Mouse (Mus musculus) liver, embryonic 14.5 days (tissue): ENCODE measurements around the gene Eid2. TPM values are rescaled to one million over a fixed set of nuclear protein-coding genes. Genes with fewer than 3 reads are reported as not detected.
A peak's percentile ranks its signal among the peaks of the same experiment; 100 is the strongest.
"Not testable (repeated sequence)": the region's sequence is repeated elsewhere in the genome, so short reads cannot be mapped to it uniquely, and the experiment has no call there.

Experiments used
- ATAC-seq: fragments of 200-750 bp; cut with Nextera tagmentation; 2 replicates; pipeline ENCODE4 v1.8.0; 2017; ENCODE audit warnings: moderate number of reproducible peaks, mild to moderate bottlenecking, moderate library complexity; ENCODE audit not compliant: insufficient read depth
- DNase-seq, 3 experiments: peaks; one replicate each; pipeline ENCODE4 v3.0.0-alpha.2; 2012 to 2013; ENCODE audit warnings: low read depth in 3 of 3, low spot score in 3 of 3
- H3K27ac ChIP-seq: fragments of 300-500 bp; sonication (generic); 2 replicates; pipeline ENCODE4 v1.5.1; 2014; ENCODE audit warnings: moderate library complexity, mild to moderate bottlenecking, control low read depth, inconsistent platforms
- H3K27me3 ChIP-seq: fragments of 300-500 bp; sonication (generic); 2 replicates; pipeline ENCODE4 v1.6.1; 2014; ENCODE audit warnings: mild to moderate bottlenecking, low read length, moderate library complexity; ENCODE audit not compliant: control insufficient read depth, insufficient read depth
- H3K36me3 ChIP-seq: fragments of 300-500 bp; sonication (generic); replicated peaks from 2 replicates; pipeline ENCODE4 v1.6.1; 2014; ENCODE audit warnings: low read depth; ENCODE audit not compliant: control insufficient read depth, insufficient read depth
- H3K4me1 ChIP-seq, 2 experiments: fragments of 200-500 bp in 1 of 2; fragments of 300-500 bp in 1 of 2; sonication (generic) in 1 of 2; replicated peaks; 2 replicates each; pipeline ENCODE4 v1.6.1; 2012 to 2014; ENCODE audit warnings: antibody characterized with exemption in 1 of 2, inconsistent platforms in 1 of 2, low read length in 1 of 2; ENCODE audit not compliant: control insufficient read depth in 2 of 2, insufficient read depth in 2 of 2
- H3K4me2 ChIP-seq: fragments of 300-500 bp; sonication (generic); 2 replicates; pipeline ENCODE4 v1.6.1; 2014; ENCODE audit warnings: low read depth, mild to moderate bottlenecking, control low read depth, moderate library complexity
- H3K4me3 ChIP-seq, 2 experiments: fragments of 200-500 bp in 1 of 2; fragments of 300-500 bp in 1 of 2; sonication (generic) in 1 of 2; 2 replicates each; pipeline ENCODE4 v1.5.1; 2012 to 2014; ENCODE audit warnings: low read depth in 2 of 2, low read length in 2 of 2, mild to moderate bottlenecking in 2 of 2, control low read depth in 1 of 2, inconsistent platforms in 1 of 2, moderate library complexity in 1 of 2; ENCODE audit not compliant: insufficient read depth in 1 of 2
- H3K9ac ChIP-seq: fragments of 300-500 bp; sonication (generic); replicated peaks from 2 replicates; pipeline ENCODE4 v1.6.1; 2014; ENCODE audit warnings: mild to moderate bottlenecking, control low read depth, moderate library complexity
- H3K9me3 ChIP-seq: fragments of 300-500 bp; sonication (generic); 2 replicates; pipeline ENCODE4 v1.6.1; 2016; ENCODE audit warnings: low read length, mixed read lengths; ENCODE audit not compliant: control insufficient read depth
- CTCF ChIP-seq: IDR thresholded peaks from 2 replicates; pipeline ENCODE4 v1.5.1; 2016; ENCODE audit warnings: antibody characterized with exemption, low read depth, control low read depth
- EP300 ChIP-seq: IDR thresholded peaks from 2 replicates; pipeline ENCODE4 v1.6.1; 2016; ENCODE audit warnings: antibody characterized with exemption, low read depth
- WGBS: fragments of 180-500 bp; shearing (Covaris S2); extraction: QIAGEN DNeasy Blood & Tissue Kit; methylation state at CpG from one replicate; pipeline ENCODE4 v1.1.7; 2014; ENCODE audit not compliant: insufficient replicate concordance; 5-methylcytosine and 5-hydroxymethylcytosine counted together
- polyA plus RNA-seq, 2 experiments: library from polyadenylated mRNA; depleted of rRNA in 1 of 2; stranded (reverse) in 1 of 2; unstranded in 1 of 2; fragments of >200 nt; fragmentation: Nextera tagmentation in 1 of 2; extraction: Ambion mirVana in 1 of 2; gene quantifications; 2 replicates each; pipeline versions ENCODE4 v1.2.1 to v1.2.3; 2012 to 2014

Eid2 gene
- polyA plus RNA-seq (2012; rRNA removed) (1.3 and 2.3 TPM in 2 replicates), polyA plus RNA-seq (2014; fragmentation: Nextera tagmentation; extraction: Ambion mirVana) (0.38 and 1.1 TPM in 2 replicates)

DNA sequence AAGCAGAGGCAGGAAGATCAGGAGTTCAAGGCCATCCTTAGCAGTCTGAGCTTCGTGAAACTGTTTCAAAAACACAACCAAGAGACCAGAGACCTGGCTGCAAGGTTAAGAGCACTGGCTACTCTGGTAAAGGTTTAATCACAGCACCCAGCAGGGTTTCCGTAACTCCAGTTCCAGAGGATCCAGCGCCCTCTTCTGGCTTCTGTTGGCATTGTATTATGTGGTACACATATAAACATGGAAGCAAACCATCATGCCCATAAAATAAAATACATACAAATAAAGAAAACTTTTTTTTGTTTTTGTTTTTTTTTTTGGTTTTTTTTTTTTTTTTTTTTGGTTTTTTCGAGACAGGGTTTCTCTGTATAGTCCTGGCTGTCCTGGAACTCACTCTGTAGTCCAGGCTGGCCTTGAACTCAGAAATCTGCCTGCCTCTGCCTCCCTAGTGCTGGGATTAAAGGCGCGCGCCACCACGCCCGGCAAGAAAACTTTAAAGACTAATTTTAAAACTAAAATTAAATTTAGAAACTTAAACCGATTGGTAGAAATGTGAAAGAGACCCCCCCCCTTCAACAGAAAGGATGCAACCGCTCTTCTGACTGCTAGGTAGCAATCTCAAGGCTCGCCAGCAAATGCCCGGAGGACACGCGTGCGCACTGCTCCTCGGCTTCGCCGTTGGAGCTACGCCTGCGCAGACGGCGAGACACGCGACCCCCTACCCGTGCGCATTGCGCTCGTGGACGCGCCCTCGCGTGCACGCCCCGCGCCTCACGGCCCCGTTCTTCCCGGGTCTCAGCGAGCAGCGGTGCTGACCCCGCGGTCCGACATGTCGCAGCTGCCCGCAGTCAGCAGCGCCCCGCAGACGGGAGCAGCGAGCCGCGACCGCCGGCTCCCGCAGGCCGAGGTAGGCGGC is at the start of gene Eid2:
Gene Eid2, plus strand, starts transcription at position 753 of the 913 bp plus-strand sequence.
- Histone ChIP-seq H3K4me3 (peak within 1 kb of the TSS; percentile 54 to 62), H3K27me3 (peaks cover 13% of the 10 kb centered on the region), H3K4me2 (peak within 1 kb of the TSS; percentile 61), H3K9ac (peak within 1 kb of the TSS; percentile 55), H3K36me3 (no peaks in the 10 kb centered on the region), H3K9me3 (no peaks in the 10 kb centered on the region), H3K4me1 (peaks cover 0 to 2% of the 10 kb centered on the region in 2 experiments; a peak in 1 of 4 replicates), H3K27ac (no peak within 1 kb of the TSS)
- ATAC-seq (peak; percentile 59; the same call in 1 of the 2 replicates), DNase-seq (peak in 1 of 3 experiments; percentile 20)
- WGBS = 5% methylated on average over 57 of the region's 57 CpGs
- TF ChIP-seq CTCF = peak; percentile 17; the same call in 1 of the 2 replicates
- TF ChIP-seq EP300 = no peak

DNA sequence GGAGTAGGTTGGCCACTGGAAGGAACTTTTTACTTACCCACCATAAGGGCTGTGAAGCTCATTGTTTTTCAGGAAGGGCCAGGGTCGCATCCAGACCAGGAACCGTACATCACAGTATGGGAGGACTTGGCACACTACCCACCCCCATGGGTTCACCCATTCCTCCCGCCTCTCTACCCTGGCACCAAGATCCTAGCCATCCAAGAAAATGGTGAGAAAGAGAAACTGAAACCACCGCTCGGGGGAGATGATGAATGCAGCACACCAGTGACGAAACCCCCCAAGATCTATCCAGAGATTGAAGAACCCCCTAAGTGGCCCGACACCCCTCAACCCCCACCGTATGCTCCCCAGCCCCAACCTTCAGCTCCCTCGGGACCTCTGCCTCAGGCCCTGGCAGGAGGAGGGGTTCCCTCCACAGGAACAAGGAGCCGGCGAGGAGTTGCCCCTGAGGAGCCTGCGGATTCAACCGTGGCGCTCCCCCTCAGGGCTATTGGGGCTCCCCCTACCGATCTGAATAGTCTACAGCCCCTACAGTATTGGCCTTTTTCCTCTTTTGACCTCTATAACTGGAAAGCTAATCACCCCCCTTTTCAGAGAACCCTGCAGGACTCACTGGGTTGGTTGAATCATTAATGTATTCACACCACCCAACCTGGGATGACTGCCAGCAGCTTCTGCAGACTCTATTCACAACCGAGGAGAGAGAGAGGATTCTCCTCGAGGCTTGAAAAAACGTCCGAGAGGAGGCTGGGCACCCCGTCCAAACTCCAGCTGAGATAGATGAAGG is 48.5 kb upstream of the Eid2 start:
- 70% methylated on average over 20 of the region's 20 CpGs for WGBS
- not testable (repeated sequence) for DNase-seq, H3K9ac ChIP-seq

DNA sequence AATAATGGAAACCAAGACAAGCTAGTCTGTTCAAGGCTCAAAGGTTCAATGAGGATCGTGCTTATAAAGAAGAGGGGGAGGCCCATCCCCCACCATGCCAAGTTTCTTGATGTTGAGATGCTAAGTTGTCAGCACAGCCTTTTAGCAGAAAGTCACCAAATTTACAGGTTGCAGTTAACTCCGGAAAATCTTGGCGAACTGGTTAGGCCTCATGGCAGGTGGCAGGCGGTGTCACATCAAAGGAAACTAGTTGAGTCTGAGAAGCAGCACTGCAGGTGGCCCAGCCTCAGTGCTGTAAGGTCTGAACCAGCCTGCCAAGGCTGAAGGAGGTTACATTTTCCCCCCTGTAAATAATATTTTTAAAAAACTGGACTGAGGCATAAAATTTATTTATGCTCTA is 40.8 kb upstream of the Eid2 start:
- DNase-seq, H3K4me3 ChIP-seq, H3K4me1 ChIP-seq, H3K9ac ChIP-seq, H3K27me3 ChIP-seq, H3K36me3 ChIP-seq, H3K4me2 ChIP-seq, H3K27ac ChIP-seq, ATAC-seq, H3K9me3 ChIP-seq: not testable (repeated sequence)
- 72% methylated on average over 4 of the region's 4 CpGs for WGBS

More for the DNA sequence above, 48.5 kb upstream of the Eid2 start:
- H3K36me3 ChIP-seq, H3K9me3 ChIP-seq, H3K4me2 ChIP-seq, H3K27me3 ChIP-seq, H3K4me3 ChIP-seq, H3K27ac ChIP-seq, ATAC-seq, H3K4me1 ChIP-seq: not testable (repeated sequence)

DNA sequence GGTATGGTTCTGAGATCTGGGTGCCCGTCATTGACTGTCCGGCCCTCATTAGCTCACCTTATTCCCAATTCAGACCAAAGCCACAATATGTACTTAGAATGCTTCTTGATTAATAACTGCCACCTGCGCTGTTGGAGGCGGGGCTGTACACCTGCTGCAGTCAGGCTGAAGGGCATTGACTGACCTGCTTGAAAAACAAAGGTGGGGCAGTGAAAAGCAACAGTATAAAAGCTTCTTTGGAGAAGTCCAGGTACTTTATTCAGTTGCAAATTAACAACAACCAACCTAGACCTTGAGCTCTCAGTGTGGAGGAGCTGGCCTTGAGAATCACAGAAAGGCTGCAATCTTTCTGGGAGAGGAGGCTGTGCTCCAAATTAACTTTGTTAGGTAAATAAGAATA is 40.3 kb upstream of the Eid2 start:
- DNase-seq, H3K27ac ChIP-seq, ATAC-seq, H3K4me3 ChIP-seq, H3K9me3 ChIP-seq, H3K4me1 ChIP-seq, H3K4me2 ChIP-seq, H3K9ac ChIP-seq, H3K36me3 ChIP-seq, H3K27me3 ChIP-seq: not testable (repeated sequence)
- 70% methylated on average over 4 of the region's 4 CpGs for WGBS

DNA sequence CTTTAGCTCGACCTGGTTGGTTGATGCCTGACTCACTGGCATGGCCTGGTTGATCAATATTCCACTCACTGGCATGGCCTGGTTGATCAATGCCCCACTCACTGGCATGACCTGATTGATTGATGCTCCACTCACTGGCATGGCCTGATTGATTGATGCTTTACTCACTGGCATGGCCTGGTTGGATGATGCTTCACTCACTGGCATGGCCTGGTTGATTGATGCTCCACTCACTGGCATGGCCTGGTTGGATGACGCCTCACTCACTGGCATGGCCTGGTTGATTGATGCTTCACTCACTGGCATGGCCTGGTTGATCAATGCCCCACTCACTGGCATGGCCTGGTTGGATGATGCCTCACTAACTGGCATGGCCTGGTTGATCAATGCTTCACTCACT is 23.7 kb upstream of the Eid2 start:
- ATAC-seq, H3K9me3 ChIP-seq, H3K9ac ChIP-seq, H3K4me2 ChIP-seq, H3K4me1 ChIP-seq, DNase-seq, H3K4me3 ChIP-seq, H3K36me3 ChIP-seq, H3K27me3 ChIP-seq, H3K27ac ChIP-seq: not testable (repeated sequence)
- WGBS = 35% methylated on average over 2 of the region's 2 CpGs
